Mouse (Mus musculus) c-Kit-positive CD71-positive TER-119-positive erythroid progenitor cells, embryonic 14.5 days (primary cell): Measurements from ENCODE around the gene Gtf3c2.

Experiments
- DNase-seq: peaks from one replicate; pipeline ENCODE4 v3.0.0-alpha.2; 2013; ENCODE audit warnings: low spot score

The Gtf3c2 gene

GRCm38 (mm10) chr5:31138968-31139425 is 40.9 kb downstream of the Gtf3c2 start:
- no peak for DNase-seq

DNA sequence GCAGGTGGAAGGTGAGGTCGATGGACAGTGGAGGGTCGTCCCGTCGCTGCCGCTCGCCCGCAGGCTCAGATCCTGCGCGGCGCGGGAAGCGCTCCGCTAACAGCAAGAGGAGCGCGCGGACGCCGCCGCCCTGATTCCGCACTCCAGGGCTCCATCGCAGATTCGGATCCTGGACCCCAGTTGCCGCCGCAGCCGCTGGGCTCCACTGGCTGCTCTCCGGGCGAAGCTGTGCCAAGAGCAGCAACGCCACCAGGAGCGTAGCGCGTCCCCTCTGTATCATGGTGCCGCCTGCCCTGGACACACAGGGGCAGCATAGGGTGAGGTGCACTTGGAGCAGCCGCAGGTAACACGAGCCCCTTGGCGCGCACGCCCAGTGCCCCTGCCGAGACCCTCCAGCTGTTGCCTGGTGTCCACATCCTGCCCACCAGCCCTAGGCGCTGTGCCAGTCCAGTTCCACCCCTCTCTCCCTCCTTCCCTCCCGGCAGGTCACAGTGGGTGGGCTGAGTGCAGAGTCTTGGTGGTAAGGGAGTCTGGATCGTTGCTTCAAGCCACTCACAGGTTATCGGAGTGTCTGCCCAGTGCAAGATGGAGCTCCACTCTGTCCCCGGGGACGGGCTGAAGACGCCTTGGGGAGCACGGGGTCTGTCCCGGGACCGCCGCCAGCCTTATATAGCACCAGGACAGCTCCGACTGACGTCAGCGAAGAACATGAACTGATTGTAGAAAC is 41.5 kb downstream of the Gtf3c2 start, which contains the start of gene Ucn:
Gene Ucn, minus strand, starts transcription at position 589 of the 727 bp plus-strand sequence.
- no peak for DNase-seq

DNA sequence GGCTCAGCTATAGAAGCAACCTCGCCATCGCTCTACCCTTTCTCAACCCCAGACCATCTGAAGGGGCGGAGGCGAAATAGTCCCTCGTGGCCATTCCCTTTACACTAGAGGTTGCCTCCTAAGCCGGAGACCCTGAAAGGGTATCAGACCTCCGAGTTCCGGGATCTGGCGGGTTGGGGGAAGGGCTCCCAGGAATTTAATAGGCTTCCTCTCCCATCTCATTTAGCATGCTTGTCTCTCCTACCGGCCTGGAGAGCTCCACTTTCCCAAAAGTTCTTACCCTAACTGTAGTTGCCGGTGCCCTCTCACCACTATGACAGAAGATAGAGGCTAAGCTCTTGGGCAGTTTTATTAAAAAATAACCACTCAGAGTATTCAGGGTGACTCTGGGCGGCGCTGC is 42.3 kb downstream of the Gtf3c2 start:
- no peak for DNase-seq

DNA sequence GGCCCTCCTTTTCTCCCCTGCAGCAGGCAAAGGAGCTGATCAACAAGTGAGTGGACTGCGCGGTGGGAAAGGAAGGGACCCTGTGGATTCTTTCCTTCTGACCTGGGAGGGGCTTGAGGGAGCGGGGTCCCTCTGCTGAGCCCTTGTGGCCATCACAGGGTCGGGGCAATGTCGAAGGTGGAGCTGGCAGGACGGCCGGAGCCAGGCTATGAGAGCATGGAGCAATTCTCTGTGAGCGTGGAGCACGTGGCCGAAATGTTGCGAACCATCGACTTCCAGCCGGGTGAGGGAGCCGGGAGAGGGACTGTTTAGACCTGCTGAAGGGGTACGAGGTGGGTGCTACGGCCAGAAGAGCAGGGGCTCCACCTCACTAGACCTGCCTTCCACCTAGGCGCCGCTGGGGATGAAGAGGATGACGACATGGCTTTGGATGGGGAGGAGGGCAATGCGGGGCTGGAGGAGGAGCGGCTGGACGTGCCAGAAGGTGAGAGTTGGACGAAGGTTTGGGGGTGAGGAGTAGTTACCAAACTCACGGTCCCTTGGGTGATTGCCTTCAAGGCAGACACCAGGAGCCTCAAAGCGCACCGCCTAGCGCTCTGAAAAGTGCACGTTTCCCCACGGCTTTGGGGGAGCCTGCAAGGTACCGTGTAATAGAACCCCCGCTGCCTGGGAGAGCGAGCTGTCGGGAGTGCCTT is 43.1 kb downstream of the Gtf3c2 start:
- no peak for DNase-seq

DNA sequence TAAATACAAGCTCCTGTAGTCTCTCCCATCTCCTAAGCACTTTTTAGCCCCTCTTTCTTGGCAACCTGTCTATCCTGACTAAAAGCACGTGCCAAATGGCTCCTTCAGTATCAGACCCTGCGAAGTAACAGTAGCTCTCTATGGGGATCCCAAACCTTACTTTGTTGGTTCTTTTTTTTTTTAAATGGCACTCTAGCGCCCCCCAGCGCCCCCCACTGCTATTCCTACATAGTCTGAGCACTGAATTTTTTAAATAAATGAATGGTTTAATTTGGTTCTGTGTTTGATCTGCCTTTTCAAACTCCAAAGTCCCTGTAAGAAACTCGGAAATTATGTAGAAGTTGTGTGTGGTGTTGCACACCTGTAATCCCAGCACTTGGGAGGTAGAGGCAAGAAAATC is 53.9 kb downstream of the Gtf3c2 start:
- no peak for DNase-seq

DNA sequence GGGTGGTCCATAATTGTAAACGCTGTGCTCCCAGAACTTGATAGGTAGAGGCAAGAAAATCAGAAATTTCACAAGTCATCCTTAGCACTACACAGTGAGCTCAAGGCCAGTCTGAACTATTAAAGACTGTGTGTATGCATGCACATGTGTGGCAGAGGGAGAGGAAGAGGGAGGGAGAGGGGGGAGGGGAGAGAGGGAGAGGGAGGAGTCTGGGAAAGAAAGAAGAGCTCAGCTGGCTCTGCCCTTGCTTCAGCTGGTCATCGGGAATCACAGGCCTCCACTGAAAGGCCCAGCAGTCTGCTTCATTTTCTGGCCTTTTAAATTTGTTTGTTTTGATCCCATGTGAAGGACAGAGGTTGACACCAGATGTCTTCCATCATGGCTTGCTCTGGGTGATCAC is 56.5 kb downstream of the Gtf3c2 start:
- no peak for DNase-seq

GRCm38 (mm10) chr5:31121111-31121510 is 58.8 kb downstream of the Gtf3c2 start:
- DNase-seq: no peak

DNA sequence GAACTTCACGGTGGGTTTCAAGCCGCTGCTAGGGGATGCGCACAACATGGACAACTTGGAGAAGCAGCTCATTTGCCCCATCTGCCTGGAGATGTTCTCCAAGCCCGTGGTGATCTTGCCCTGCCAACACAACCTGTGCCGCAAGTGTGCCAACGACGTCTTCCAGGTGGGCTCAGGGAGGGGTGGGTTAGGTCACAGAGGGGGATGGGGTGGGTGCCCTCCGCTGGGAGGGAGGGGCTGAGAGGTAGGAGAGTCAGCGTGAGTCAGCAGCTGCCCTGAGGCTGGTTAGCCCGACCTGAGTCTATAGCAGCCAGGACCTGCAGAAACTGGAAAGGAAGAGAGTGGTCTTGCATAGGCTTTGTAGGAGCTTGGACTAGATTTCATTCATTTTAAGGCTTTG is 63.0 kb downstream of the Gtf3c2 start:
- DNase-seq: no peak

- no peak for DNase-seq
Measured at GRCm38 (mm10) chr5:31116354-31116753, 63.6 kb downstream of the Gtf3c2 start, which contains the start of gene Trim54. Trim54 (plus strand) TSS chr5:31116712.

DNA sequence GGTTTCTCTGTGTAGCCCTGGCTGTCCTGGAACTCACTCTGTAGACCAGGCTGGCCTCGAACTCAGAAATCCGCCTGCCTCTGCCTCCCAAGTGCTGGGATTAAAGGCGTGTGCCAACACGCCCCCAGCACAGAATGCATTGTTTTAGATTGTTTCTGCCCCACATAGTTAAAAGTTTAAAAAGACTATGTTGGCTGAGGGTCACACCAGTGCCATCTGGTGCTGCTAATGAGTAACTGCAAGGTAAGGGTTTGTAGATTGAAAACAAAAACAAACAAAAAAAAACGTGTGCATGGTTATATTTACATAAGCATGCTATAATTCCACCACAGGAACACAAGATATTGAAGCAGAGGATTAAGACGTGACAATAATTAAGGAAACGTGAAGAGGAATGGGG is 69.2 kb downstream of the Gtf3c2 start:
- no peak for DNase-seq

DNA sequence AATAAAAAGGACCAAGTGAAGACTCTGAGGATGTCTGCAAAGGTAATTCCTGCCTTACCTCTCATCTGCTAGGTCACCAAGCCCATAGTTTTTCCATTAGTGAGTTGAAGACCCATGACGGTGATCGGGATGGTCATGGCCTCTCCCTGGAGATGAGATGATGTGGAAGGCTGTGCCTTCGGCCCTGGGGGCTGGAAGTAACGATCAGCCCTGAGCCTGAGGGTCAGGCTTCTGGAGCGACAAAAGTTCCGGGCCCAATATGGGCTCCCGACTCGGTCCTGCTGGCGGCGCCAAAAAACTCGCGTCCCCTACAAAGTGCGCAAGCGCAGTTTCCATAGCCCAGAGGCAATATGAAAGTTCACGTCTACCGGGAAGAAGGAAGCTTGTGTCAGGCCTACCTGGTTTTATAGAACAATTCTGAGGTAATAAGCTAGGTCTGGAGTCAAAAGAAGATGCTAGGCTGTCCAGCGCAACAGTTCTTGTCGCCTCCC is 71.9 kb downstream of the Gtf3c2 start, which contains the start of gene Slc30a3:
Gene Slc30a3, minus strand, starts transcription at position 238 of the 491 bp plus-strand sequence.
- no peak for DNase-seq
